Mouse (Mus musculus) layer of hippocampus, adult 9-10 months (tissue): ENCODE results near the gene Cuzd1.

ENCODE experiments used
- DNase-seq: peaks from one replicate; pipeline ENCODE4 v3.0.0; 2022; ENCODE audit warnings: low spot score

Gene Cuzd1

DNA sequence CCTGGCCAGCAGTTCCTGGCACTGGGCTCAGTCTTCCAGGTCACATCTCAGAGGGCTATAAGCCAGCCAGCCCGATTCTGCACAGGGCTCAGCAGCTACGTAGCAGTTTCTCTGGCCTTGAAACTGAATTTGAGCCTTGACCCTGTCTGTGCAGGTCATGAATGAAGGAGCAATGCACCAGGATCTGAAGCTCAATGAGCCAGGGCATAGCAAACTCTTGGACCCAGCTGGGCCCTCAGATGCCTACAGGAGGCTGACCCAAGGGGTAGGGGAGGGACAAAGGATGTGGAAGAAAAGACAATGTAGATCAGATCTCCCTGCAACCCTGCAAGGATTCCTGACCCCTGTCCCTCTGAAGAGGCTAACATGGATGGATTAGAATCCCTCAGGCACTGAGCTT lies at the start of gene Cuzd1:
Cuzd1 (minus strand) TSS at position 101 of the 400 bp plus-strand sequence.
- DNase-seq: no peak

GRCm38 (mm10) chr7:131371470-131371860 lies 49.4 kb upstream of the Cuzd1 start:
- DNase-seq: no peak

DNA sequence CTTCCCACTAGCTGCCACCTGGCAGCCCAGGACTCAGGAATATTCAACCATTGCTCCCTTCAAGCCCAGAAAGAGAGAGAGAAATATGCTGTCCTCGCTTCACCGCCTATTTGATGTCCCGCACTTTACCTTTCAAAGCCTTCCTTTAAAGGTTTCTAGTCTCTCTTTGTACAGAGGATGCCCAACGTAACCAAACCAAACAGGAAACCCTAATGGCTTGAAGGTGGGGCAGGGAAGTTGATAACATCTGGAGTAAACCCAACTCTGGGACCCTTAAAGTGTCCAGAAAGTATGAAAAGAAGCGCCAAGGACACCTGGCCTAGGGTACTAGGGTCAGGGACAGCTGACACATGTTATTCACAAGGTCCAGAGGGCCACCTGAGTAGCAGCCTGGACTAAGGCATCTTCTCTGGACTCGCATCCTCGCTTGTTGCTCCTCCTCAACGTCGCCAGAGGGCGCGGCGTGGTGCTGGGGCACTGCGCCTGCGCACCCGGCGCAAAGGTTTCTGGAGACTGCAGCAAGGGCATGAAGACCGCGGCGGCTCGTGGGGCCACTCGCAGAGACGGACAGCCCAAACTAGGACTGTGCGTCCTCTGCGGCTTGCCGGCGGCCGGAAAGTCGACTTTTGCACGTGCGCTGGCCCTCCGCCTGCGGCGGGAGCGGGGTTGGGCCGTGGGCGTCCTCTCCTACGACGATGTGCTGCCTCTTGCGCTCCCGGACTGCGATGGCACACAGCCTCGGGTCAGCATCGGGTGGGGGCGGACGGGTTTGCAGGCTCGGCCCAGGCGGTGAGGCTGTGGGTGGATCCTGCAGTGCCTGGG lies 48.8 kb upstream of the Cuzd1 start, which contains the start of gene Pstk:
Pstk (plus strand) TSS at position 494 of the 822 bp plus-strand sequence.
- DNase-seq: peak; percentile 83

DNA sequence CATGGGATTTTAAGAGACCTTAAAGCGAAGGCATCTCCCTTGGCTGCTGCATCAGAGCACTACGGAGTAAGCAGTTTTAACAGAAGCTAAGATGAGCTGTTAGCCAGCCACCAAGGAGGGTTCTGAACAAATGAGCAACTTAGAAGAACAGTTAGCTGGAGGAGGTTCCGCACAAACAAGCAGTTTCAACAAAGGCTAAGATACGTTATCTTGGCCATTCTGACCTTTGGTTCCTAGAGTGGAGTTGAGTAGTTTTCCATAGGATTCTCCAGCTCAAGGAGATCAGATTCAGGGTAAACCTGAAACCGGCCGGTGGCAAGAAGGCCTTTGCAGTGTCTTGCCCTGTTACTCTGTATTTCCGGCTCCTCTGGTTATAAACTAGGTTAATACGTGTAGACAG lies 42.0 kb upstream of the Cuzd1 start:
- DNase-seq: no peak

- peak; percentile 83 for DNase-seq
Measured at GRCm38 (mm10) chr7:131362615-131363300, 40.7 kb upstream of the Cuzd1 start, which contains the start of gene 2310057M21Rik. Gene 2310057M21Rik (minus strand): TSS chr7:131362759.

GRCm38 (mm10) chr7:131362269-131362614 lies 40.1 kb upstream of the Cuzd1 start:
- no peak for DNase-seq

- DNase-seq: no peak
Measured at GRCm38 (mm10) chr7:131356105-131356504, 34.0 kb upstream of the Cuzd1 start.

- no peak for DNase-seq
Measured at GRCm38 (mm10) chr7:131345856-131346541, 23.9 kb upstream of the Cuzd1 start.

GRCm38 (mm10) chr7:131337502-131338068 lies 15.5 kb upstream of the Cuzd1 start:
- DNase-seq: no peak

- no peak for DNase-seq
Measured at GRCm38 (mm10) chr7:131333564-131333963, 11.5 kb upstream of the Cuzd1 start, which contains the start of gene Fam24a. Gene Fam24a (plus strand): TSS chr7:131333864.

- no peak for DNase-seq
Measured at GRCm38 (mm10) chr7:131331688-131332087, 9.6 kb upstream of the Cuzd1 start.

DNA sequence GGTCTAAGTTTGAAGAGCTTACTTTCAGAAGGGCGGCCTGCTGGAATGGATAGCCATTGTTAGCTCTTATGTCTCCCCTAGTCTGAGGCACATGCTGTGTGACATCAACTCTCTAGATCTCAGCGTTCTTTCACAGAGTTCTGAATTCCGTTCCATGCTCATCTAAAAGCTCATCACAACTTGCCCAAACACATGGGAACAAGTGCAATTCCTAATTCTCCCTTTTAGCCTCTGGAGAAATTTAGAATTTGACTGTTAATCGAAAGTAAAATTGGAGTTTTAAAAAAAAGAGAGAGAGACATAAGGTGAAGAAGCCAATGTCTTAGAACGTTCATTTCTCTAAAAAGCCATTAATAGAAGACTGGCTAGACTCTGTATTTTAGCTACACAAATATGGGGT lies 7.3 kb upstream of the Cuzd1 start, which contains the start of gene Fam24b:
Fam24b (minus strand) TSS at position 101 of the 400 bp plus-strand sequence.
- DNase-seq: no peak

DNA sequence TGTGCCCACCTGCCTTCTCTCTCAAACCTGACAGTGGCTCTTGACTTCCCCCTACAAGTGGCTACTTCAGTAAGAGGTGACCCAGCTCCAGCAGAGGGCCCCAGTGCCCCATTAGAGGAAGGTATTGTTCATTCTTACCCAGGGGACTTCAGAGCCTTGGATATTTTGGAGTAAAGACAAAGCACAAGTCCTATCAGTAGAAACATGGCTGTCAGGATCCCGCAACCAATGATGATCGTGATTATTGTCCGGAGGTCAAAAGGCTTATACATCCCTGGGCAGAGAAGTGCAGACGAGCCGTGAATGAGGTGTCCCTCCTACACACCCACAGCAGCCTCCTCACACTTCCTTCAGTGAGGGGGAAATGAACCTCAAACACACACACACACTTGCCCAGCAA lies 5.0 kb upstream of the Cuzd1 start:
- no peak for DNase-seq

- no peak for DNase-seq
Measured at GRCm38 (mm10) chr7:131318340-131318739, 3.8 kb downstream of the Cuzd1 start.

- no peak for DNase-seq
Measured at GRCm38 (mm10) chr7:131317587-131317986, 4.5 kb downstream of the Cuzd1 start.

DNA sequence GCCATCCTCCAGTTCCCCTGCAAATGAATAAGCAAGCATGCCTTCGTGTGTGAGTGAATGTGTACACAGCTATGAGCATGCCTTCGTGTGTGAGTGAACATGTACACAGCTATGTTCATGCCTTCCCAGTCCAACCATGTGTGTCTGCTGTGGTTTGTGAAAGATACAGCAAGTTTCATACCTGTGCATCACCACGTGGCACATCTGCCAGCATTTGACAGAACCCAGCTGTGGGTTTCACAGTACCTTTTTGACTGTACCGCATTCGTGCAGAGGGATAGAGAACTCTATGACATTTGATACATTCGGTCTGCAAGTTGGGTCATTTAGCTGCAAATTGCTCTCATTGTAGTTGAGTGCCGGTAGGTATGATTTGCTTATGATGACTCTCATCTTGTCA lies 7.6 kb downstream of the Cuzd1 start:
- DNase-seq: no peak

GRCm38 (mm10) chr7:131306733-131307132 lies 15.4 kb downstream of the Cuzd1 start:
- no peak for DNase-seq

GRCm38 (mm10) chr7:131303340-131303739 lies 18.8 kb downstream of the Cuzd1 start:
- no peak for DNase-seq

DNA sequence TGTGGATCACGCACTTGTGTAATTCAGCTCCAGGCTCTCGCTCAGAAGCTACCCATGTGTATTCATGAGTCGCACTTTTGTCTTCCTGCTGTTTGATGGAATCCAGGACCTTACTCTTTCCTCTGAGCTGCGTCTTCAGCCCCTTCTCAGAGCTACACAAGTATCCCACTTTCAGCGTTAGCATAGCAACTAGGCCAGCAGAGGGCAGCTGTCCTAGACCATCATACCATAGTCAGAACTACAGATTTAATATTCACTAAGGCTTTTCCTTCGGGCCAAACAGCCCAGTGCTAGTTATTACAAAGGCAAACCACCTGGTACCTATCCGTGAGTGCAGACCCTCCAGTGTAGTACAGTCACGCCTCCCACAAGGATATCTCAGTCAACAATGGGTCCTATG lies 24.9 kb downstream of the Cuzd1 start:
- DNase-seq: no peak

DNA sequence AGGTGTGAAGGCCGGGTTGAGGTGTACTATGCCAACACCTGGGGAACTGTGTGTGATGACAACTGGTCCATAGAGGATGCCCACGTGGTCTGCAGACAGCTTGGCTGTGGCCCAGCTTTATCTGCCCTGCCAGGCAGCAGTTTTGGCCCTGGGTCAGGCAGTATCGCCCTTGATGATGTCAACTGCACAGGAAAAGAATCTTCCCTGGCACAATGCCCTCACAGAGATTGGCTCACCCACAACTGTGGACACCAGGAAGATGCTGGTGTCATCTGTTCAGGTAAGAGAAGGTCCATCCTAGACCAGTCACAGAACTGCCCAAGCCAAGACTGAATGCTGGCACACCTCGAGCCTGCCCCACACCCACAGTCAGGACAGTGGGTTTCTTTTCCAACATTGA lies 56.2 kb downstream of the Cuzd1 start:
- no peak for DNase-seq

- no peak for DNase-seq
Measured at GRCm38 (mm10) chr7:131264251-131264650, 57.8 kb downstream of the Cuzd1 start.

- DNase-seq: peak; percentile 45
Measured at GRCm38 (mm10) chr7:131260946-131261345, 61.1 kb downstream of the Cuzd1 start.
